Mouse (Mus musculus) right cerebral cortex, adult 2 months (tissue): Measurements from ENCODE around the gene Arl13b.

Experiments used
- DNase-seq, 2 experiments: peaks; one replicate each; pipeline ENCODE4 v3.0.0; 2021 to 2022; ENCODE audit warnings: low spot score in 2 of 2

The Arl13b gene

DNA sequence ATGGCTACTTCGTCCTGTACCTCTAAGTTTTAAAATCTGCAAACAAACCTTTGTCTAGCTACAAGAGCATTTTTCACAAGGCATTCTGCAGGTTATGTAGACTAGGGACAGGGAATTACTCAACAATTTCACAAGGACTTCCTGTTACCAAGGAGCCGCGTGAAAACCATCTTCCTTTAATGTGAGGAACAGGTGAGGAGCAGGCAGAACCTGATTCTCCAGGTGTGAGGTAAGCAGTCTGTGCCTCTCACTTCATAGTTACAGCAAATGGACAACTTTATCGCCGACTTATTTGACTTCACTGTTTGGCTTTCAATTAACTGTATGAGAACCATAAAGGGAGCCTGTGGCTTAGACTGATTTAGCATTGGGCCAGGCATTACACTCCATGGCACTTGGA lies 32.3 kb downstream of the Arl13b start, which contains the start of gene Stx19:
Stx19 (plus strand) TSS at position 186 of the 400 bp plus-strand sequence.
- no peak for DNase-seq

GRCm38 (mm10) chr16:62813790-62814189 lies 33.0 kb downstream of the Arl13b start:
- no peak for DNase-seq

DNA sequence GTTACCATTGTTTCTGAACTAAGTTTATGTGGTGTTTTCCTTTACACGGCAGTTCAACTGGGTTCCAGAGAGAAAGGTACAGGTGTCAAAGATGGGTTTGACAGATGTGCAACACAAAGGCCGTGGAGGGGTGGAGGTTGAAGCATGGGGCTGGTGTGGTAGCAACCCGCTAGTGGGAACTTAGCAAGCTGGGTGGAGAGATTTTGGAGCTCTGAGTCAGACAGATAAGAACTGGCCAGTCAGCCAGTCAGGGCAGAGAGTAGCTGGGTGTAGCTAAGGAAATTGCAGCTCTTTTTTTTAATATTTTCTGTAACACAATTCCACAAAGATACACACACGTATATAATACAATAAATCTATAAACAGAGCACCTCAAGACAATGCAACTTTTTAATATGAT lies 36.0 kb downstream of the Arl13b start:
- no peak for DNase-seq

DNA sequence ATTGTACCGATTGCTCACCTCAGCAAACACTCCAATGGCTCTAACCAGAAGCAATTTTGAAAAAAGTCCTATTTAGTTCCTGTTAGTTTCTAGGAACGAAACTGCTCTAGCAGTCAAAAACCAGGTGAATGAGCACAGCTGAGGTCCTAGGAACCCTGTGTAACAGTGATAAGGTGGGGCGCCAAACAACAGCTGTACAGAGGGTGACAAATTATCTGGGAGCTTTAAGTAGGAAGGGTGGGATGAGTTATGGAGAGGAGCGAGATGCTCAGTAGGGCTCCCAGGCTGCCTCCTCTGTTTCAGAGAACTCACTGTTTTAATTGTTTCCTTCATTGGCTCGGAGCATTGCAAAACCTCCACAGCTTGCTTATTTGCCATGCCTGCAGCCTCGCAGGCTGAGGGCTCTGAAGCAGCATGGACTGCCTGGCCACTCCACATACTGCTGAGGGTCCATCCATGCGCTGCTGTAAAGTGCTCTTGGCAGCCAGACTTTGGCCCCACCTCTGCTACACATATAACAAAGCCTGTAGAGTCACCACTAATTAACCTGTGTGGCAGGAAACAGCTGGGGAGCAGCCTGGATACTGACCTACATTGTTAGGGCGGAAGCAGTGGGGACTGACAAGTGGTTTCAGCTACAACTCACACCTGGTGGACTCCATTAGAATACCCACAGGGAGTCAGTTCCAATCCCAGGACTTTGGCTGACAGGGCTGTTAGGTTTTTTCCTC lies 39.4 kb downstream of the Arl13b start:
- no peak for DNase-seq

DNA sequence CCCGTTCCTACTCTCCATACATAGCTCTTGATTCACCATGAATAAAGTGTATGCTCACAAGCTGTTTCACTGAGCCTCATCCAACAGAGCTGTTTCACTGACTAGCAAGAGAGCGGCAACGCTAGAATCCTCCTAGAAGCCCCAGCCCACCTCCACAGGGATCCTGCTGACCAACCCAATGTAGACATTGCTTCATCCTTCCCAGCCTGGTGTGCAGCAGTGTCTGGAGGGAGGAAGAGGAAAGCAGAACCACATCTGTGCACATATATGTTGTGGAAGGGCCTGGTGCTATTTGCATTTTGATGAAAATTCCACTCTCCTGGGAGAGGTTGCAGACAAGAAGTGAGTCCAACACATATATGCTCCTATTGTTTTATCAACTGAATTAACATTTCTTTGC lies 42.2 kb downstream of the Arl13b start:
- DNase-seq, result no peak

GRCm38 (mm10) chr16:62799839-62800238 lies 47.0 kb downstream of the Arl13b start:
- no peak for DNase-seq

DNA sequence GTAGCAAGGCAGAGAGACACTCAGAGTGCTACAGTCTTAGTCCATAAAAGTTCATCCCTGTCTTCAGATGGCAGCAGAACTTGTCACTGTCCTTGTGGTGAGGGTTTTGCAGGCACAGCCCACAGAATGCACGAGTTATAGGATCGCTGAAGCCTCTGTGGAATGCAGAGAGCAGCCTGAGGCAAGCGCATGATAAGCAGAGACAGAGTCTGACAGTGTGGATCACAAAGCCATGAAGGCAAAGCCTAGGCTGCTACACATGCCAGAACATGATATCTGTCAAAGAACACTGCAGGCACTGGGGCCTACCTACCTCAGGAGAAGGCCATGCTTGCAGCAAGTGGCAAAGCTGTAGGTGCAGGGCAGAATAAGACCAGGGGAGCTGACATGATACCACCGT lies 47.4 kb downstream of the Arl13b start:
- DNase-seq, result no peak

- no peak for DNase-seq
Measured at GRCm38 (mm10) chr16:62798808-62799207, 48.0 kb downstream of the Arl13b start.

- no peak for DNase-seq
Measured at GRCm38 (mm10) chr16:62796608-62797007, 50.2 kb downstream of the Arl13b start.

- peak; percentile 90 to 92 for DNase-seq
Measured at GRCm38 (mm10) chr16:62786621-62787331, 60.1 kb downstream of the Arl13b start, which contains the start of gene Nsun3. Gene Nsun3, minus strand, starts transcription at chr16:62786818.

GRCm38 (mm10) chr16:62782229-62782628 lies 64.6 kb downstream of the Arl13b start:
- DNase-seq, result no peak

DNA sequence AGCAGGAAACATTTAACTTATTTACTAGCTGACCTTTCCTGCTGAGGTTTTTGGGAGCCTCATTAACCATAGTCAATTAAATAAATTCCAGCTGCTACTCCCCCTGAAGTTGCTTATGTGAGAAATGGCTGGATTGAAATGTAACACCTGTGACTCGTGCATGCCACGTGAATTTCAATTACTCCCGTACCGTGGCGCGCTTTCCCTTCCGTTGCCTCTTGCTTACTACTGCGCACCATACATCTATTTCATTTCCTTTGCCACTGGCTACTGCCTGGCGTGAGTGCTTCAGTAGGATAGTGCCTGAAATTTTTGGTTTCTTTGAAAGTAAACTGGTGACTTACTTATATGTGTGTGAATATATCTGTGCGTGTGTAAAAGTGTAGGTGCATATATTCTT lies 68.6 kb downstream of the Arl13b start:
- DNase-seq, result no peak

DNA sequence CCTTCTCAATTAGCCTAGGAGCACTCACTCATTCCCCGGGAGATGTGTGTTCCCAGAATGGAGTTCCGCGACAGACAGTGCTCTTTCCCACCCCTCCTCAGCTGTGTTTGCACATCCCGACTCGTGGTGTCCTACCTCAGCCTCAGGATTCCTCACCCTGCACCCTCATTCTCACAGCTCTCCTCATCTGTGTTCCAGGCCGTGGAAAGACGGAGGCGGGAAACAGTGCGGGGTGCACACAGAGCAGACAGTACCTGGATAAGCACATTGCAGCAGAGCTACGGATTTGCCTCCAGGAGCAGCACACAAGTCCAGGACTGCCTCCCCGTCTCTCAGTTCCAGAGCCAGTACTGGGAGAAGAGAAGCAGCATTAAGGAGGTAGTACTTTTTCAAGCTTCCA lies 70.8 kb downstream of the Arl13b start:
- peak in 1 of 2 experiments; percentile 20 for DNase-seq

- peak; percentile 27 to 34 for DNase-seq
Measured at GRCm38 (mm10) chr16:62773462-62773861, 73.4 kb downstream of the Arl13b start.

DNA sequence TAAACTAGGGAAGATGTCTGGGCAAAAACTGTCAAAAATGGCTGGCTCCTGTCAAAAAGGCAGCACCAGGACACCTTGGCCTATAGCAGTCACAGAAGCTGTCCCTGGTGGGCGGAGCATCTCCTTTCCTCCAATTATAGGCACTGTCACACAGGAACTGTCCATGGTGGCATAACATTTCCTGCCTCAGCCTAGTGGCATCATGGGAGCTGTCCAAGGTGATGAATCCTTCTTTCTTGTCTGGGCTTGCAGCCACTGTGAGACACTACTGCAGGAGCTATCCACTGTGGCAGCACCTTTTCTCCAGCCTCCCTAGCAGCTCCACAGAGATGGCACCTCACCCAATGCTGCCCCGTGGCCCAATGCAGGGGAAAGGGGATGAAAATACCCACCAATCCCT lies 88.5 kb downstream of the Arl13b start:
- DNase-seq, result no peak

GRCm38 (mm10) chr16:62755307-62755706 lies 91.5 kb downstream of the Arl13b start:
- no peak for DNase-seq

DNA sequence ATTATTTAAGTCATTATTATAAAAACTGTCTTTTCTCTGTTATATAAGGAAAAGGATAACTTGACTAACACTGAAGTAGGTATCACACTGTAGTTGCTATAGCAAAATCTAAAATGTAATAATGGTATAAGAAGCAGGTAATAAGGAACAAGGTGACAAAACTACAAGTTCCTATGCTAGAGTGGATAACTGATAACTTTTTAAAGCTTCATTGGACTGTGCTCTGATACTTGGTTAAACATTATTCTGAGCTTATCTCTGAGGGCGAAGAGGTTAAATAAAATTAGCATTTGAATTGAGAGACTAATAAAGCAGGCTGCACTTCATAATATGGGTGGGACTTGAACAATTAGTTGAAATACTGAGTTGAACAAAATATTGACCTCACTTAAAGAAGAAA lies 93.2 kb downstream of the Arl13b start:
- no peak for DNase-seq

DNA sequence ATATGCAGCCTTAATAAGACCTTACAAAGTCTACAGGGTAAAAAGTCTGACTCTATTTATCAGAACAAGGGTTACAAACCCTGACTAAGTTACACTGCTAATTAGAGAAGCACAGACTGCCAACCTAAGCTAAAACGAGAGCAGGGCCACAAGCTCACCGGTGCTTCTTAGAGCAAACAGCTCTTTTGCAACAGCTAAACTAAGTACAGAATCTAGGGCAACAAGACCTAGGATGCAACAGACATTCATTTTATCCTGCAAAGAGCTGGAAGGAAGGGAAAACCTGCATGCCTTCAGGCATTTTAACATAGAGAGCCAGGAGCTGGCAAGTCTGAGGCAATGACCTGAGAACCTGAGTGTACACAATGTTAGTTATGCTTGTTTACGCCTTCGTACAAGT lies 93.8 kb downstream of the Arl13b start:
- no peak for DNase-seq

DNA sequence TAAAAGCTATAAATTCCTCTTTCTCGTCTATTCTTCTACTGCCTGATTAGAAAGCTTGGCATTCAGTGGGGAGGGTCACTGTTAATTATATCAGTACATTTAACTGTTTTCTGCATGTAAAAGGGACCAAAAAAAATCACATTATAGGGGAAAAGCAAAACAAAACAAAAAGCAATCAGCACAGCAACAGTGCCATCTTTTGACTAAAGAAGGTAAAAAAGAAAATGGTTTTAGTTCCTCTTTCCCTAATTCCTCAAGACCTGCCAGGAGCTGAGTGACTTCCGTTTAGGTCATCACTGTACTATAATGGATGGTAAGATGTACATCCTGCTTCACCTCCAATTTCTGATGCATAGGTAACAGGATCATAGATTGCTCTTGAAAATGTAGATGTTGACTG lies 101.0 kb downstream of the Arl13b start:
- no peak for DNase-seq
